Mouse (Mus musculus) 416B (cell line): ENCODE data around the gene Flg2.

Experiments used
- DNase-seq: peaks from one replicate; pipeline ENCODE4 v3.0.0; 2011; ENCODE audit warnings: low read depth

Flg2 gene

DNA sequence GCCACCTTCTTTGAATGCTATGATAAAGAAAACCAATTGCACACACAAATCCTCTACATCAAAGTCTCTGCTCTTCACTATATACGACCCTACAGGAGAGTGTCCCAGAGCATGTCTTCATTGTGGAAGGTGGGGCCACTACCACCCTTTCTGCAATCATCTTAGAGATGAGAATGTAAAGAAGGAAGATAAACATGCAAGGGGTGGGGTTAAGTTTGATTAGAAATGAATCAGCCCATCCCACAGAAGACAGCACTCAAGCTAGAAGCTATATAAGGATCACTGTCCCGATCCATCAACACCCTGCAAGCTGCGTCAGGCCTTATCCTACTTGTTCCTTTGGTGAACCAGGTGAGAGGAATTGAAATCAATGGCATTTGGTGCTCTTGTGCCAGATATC lies at the start of gene Flg2:
Gene Flg2 (plus strand): TSS at position 301 of the 400 bp plus-strand sequence.
- no peak for DNase-seq

GRCm38 (mm10) chr3:93162502-93162901 lies 34.6 kb upstream of the Flg2 start:
- DNase-seq: no peak

DNA sequence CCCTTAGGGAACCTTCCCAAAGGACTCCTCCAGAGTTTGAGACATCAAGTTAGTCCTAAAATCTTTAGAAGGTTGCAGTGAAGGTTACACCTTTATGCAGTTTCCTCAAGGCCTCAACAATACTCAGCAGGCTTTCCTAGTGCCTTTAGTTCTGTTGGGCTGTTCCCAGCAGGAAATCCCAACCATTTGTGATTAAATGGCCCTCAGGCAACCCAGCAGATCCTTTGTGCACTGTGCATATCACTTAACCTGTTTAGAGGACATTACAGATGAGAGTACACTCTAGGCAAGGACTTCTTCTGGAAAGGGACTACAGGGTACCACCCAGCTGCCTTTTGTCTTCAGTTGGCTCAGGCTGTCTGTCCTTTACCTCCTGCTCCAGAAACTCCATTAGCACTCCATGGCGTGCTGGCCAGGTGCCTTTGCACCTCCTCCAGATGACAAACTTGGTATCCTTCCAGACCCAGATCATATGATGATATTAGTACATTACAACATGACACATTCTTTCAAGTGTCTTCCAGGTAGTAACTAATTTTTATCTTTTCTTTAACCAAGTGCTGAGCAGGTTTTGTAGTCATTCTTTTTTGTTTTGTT lies 34.0 kb upstream of the Flg2 start:
- DNase-seq: no peak

DNA sequence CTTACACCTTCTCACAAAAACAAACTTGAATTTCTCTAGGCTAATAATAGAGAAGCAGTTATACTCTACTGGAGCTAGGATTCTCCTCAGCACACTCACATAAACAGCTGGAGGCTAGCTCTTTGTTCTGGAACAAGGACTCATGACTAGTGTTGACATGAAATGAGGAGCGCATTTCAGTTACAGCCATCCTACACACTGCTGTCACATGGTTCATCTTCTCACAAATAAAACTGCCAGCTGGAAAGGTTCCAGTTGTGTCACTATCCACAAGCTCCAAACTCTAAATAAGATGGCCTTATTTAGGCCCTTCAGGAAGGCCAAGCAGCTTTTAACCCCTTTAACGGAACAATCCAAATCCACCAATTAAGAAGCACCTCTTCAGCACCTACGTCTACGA lies 16.2 kb upstream of the Flg2 start:
- DNase-seq: no peak

GRCm38 (mm10) chr3:93201955-93202354 lies 4.9 kb downstream of the Flg2 start:
- DNase-seq: no peak

GRCm38 (mm10) chr3:93202499-93202898 lies 5.4 kb downstream of the Flg2 start:
- DNase-seq: no peak
